Mouse (Mus musculus) ES-E14 (cell line): Measurements from ENCODE around the gene Srp68. TPM values are rescaled to one million over a fixed set of nuclear protein-coding genes. Genes with fewer than 3 reads are reported as not detected.

Experiments
- DNase-seq: peaks from one replicate; pipeline ENCODE4 v3.0.0-alpha.2; 2013; ENCODE audit warnings: low read depth, low spot score
- H3K27ac ChIP-seq: 2 replicates; pipeline ENCODE4 v1.5.1; 2012; ENCODE audit warnings: low read depth, mild to moderate bottlenecking, low read length, moderate library complexity, mixed read lengths; ENCODE audit not compliant: poor library complexity, insufficient read depth, severe bottlenecking
- H3K36me3 ChIP-seq: 2 replicates; pipeline ENCODE4 v1.6.1; 2012; ENCODE audit warnings: mild to moderate bottlenecking, low read length, moderate library complexity, mixed read lengths; ENCODE audit not compliant: control insufficient read depth, poor library complexity, insufficient read depth, severe bottlenecking
- H3K4me1 ChIP-seq, 2 experiments: fragments of 150-350 bp in 1 of 2; sonication (generic) in 1 of 2; 2 replicates each; pipeline ENCODE4 v1.6.1; 2012; ENCODE audit warnings: low read length in 2 of 2, mild to moderate bottlenecking in 1 of 2, mixed read lengths in 1 of 2; ENCODE audit not compliant: control insufficient read depth in 2 of 2, insufficient read depth in 2 of 2, poor library complexity in 1 of 2
- H3K4me3 ChIP-seq, 2 experiments: fragments of 150-350 bp in 1 of 2; sonication (generic) in 1 of 2; 2 replicates each; pipeline ENCODE4 v1.5.1; 2012; ENCODE audit warnings: low read length in 2 of 2, low read depth in 1 of 2, mild to moderate bottlenecking in 1 of 2, mixed read lengths in 1 of 2; ENCODE audit not compliant: insufficient read depth in 1 of 2, poor library complexity in 1 of 2, severe bottlenecking in 1 of 2
- H3K9ac ChIP-seq: 2 replicates; pipeline ENCODE4 v1.6.1; 2012; ENCODE audit warnings: low read depth, mild to moderate bottlenecking, low read length, mixed read lengths; ENCODE audit not compliant: poor library complexity, insufficient read depth, severe bottlenecking
- H3K9me3 ChIP-seq: fragments of 150-350 bp; sonication (generic); 2 replicates; pipeline ENCODE4 v1.6.1; 2012; ENCODE audit warnings: low read depth, mild to moderate bottlenecking, low read length; ENCODE audit not compliant: control insufficient read depth, insufficient read depth
- CHD2 ChIP-seq: IDR thresholded peaks from 2 replicates; pipeline ENCODE4 v1.6.1; 2014; ENCODE audit warnings: mild to moderate bottlenecking, low read depth, low read length, inconsistent platforms
- HCFC1 ChIP-seq: IDR thresholded peaks from 2 replicates; pipeline ENCODE4 v1.6.1; 2012; ENCODE audit warnings: low read length, inconsistent platforms, borderline replicate concordance; ENCODE audit not compliant: insufficient read depth
- MAFK ChIP-seq: IDR thresholded peaks from 2 replicates; pipeline ENCODE4 v1.6.1; 2014; ENCODE audit warnings: mild to moderate bottlenecking, low read depth, low read length, inconsistent platforms; ENCODE audit not compliant: insufficient read depth
- ZC3H11A ChIP-seq: IDR thresholded peaks from 2 replicates; pipeline ENCODE4 v1.6.1; 2012; ENCODE audit warnings: low read depth, mild to moderate bottlenecking, inconsistent platforms, low read length, borderline replicate concordance
- ZNF384 ChIP-seq: IDR thresholded peaks from 2 replicates; pipeline ENCODE4 v1.6.1; 2012; ENCODE audit warnings: low read depth, low read length, inconsistent platforms
- in situ Hi-C, 2 experiments: fragments of 600-800 bp; cut with MboI; formaldehyde crosslinking; loops; one replicate each; pipeline ENCODE4 v1.15.1; 2025; ENCODE audit warnings: low sequenced_read_pairs in 2 of 2, inconsistent platforms in 1 of 2; ENCODE audit not compliant: unreplicated experiment in 2 of 2
- total RNA-seq: library from RNA; depleted of rRNA; stranded (reverse); fragments of 300-350 nt; gene quantifications from 2 replicates; pipeline ENCODE4 v1.2.3, GENCODE M21; 2012

Srp68 gene
- total RNA-seq, 1 experiment: 38.2 TPM

- Histone ChIP-seq H3K9ac (no peak overlapping the region), H3K36me3 (no peaks in the 10 kb centered on the region), H3K9me3 (no peaks in the 10 kb centered on the region), H3K4me1 (peaks cover 0 to 11% of the 10 kb centered on the region in 2 experiments; a peak in 1 of 4 replicates), H3K4me3 (no peak overlapping the region), H3K27ac (no peak overlapping the region)
- DNase-seq: no peak
- in situ Hi-C loops: no loop called here
- no peak for TF ChIP-seq HCFC1
- TF ChIP-seq ZNF384: no peak
- no peak for TF ChIP-seq ZC3H11A
- no peak for TF ChIP-seq MAFK
- TF ChIP-seq CHD2: no peak
These were observed 55.1 kb downstream of the Srp68 start for GRCm38 (mm10) chr11:116218737-116219400.

GRCm38 (mm10) chr11:116218263-116218662, 55.8 kb downstream of the Srp68 start:
- no peak overlapping the region for H3K27ac ChIP-seq
- H3K4me1 ChIP-seq: peaks cover 0 to 7% of the 10 kb centered on the region in 2 experiments; a peak in 1 of 4 replicates
- H3K9me3 ChIP-seq: no peaks in the 10 kb centered on the region
- TF ChIP-seq ZNF384 (no peak), ZC3H11A (no peak), CHD2 (no peak), HCFC1 (no peak), MAFK (no peak)
- no peaks in the 10 kb centered on the region for H3K36me3 ChIP-seq
- H3K9ac ChIP-seq: no peak overlapping the region
- no peak for DNase-seq
- H3K4me3 ChIP-seq: no peak overlapping the region
- in situ Hi-C loops: no loop called here

- in situ Hi-C loops: no loop called here
These were observed 57.5 kb downstream of the Srp68 start for GRCm38 (mm10) chr11:116216549-116216948.

GRCm38 (mm10) chr11:116215991-116216390, 58.0 kb downstream of the Srp68 start:
- H3K36me3 ChIP-seq: no peaks in the 10 kb centered on the region; the same call in 1 of the 2 replicates
- in situ Hi-C loops: no loop called here
- H3K4me1 ChIP-seq: peaks cover 0 to 11% of the 10 kb centered on the region in 2 experiments; a peak in 1 of 4 replicates
- peak overlapping the region in 1 of 2 experiments; percentile 40; a peak in 2 of 4 replicates for H3K4me3 ChIP-seq
- H3K9me3 ChIP-seq: no peaks in the 10 kb centered on the region
- H3K9ac ChIP-seq: peak overlapping the region; percentile 50; the same call in 1 of the 2 replicates
- no peak overlapping the region for H3K27ac ChIP-seq
- TF ChIP-seq HCFC1 (no peak), ZNF384 (no peak)
- DNase-seq: no peak

More at GRCm38 (mm10) chr11:116216549-116216948, 57.5 kb downstream of the Srp68 start:
- Histone ChIP-seq H3K27ac (no peak overlapping the region), H3K9me3 (no peaks in the 10 kb centered on the region), H3K36me3 (no peaks in the 10 kb centered on the region; the same call in 1 of the 2 replicates), H3K4me3 (no peak overlapping the region), H3K4me1 (peaks cover 0 to 10% of the 10 kb centered on the region in 2 experiments; a peak in 1 of 4 replicates), H3K9ac (no peak overlapping the region)
- DNase-seq: no peak
- no peak for TF ChIP-seq ZNF384
- TF ChIP-seq CHD2: no peak
- TF ChIP-seq MAFK: no peak
- no peak for TF ChIP-seq ZC3H11A
- TF ChIP-seq HCFC1: no peak

GRCm38 (mm10) chr11:116215181-116215580, 58.8 kb downstream of the Srp68 start:
- H3K27ac ChIP-seq: no peak overlapping the region
- H3K9ac ChIP-seq: peak overlapping the region; percentile 50; the same call in 1 of the 2 replicates
- in situ Hi-C loops: no loop called here
- peak; percentile 54 for DNase-seq
- TF ChIP-seq CHD2 (no peak), ZC3H11A (peak; percentile 29; the same call in 1 of the 2 replicates)
- no peaks in the 10 kb centered on the region; the same call in 1 of the 2 replicates for H3K36me3 ChIP-seq
- no peaks in the 10 kb centered on the region for H3K9me3 ChIP-seq
- no peak overlapping the region for H3K4me3 ChIP-seq
- H3K4me1 ChIP-seq: peaks cover 0 to 13% of the 10 kb centered on the region in 2 experiments; a peak in 1 of 4 replicates
